Mouse (Mus musculus): Measurements from ENCODE around the gene Dhx9.
"Not testable (repeated sequence)": the region's sequence is repeated elsewhere in the genome, so short reads cannot be mapped to it uniquely, and the experiment has no call there.

- TF ChIP-seq CTCF, EP300 (IDR thresholded peaks at IDR 0.05; ENCODE audit: low read depth): not testable (repeated sequence)
These were observed 79.2 kb downstream of the Dhx9 start for GRCm38 (mm10) chr1:153408296-153408695.

Measured in heart, postnatal 0 days (tissue).